Mouse (Mus musculus) lung, adult 18-20 months (tissue): ENCODE measurements around the gene Krt34.

Experiments used
- DNase-seq, 2 experiments: peaks; one replicate each; pipeline ENCODE4 v3.0.0; 2022; ENCODE audit warnings: mixed read lengths in 2 of 2

The Krt34 gene

DNA sequence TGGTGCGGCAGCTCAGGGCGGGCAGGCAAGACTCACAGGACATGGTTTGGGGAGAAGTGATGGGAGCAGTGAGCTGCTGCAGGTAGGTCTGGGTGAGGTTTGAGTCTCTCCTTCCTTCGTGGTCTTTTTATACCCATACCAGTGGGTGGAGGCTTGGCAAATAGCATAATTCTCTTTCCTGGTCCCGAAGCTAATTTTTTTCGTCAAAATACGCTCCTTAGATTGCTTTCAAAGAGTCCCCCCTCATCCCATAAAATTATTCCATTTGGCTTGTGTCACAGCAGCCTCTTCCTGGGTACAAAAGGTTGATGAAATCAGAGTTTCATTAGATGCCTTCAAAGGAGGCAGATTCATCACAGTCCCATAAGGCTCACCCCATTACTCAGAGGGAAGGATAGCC lies at the start of gene Krt34:
Gene Krt34, minus strand, starts transcription at position 101 of the 400 bp plus-strand sequence.
- no peak for DNase-seq

DNA sequence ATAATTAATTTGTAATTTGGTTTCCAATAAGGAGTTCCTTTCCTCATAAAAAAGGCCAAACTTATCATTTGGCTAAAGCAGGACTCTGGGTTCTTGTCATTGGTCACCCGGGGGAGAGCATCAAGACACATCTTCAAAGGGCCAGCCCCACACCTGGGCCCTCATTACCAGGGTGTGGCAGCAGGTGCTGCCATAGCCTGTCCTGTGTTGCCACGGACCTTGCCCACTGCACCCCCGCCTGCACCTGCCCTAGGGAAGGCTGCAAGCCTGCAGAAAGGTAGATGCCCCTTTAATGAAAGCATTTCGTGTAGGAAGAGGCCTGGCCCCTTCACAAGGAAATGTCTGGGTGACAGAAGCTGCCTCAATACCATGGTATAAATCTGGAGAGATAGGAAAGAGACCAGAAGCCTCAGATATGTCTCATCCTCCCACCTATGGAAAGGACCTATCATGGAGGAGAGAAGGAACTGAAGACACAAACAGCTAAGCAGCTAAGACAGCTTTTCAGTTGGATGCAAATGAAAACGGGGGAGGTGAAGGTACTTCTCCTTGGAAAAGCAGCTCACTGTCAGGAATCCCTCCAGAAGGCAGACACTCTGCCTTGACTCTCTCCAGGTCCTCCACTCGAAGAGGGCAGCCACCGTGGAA lies 47.1 kb upstream of the Krt34 start:
- DNase-seq: no peak

DNA sequence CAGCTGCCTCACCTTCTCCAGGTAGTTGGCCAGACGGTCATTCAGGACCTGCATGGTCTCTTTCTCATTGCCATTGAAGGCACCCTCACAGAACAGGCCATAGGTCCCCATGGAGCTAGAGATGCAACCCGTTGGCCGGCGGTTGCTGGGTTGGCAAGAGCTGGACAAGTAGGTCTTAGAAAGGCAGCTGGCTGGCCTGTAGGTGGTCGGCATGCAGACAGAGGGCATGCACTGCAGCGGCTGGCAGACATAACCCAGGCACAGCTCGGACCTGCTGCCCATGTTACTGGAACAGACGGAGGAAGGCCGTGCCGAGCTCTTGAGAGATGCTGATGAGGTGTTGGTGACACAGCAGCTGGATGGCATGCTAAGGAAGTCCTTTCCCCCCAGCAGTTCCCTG lies 46.5 kb upstream of the Krt34 start, which contains the start of gene Krt32:
Gene Krt32, minus strand, starts transcription at position 366 of the 400 bp plus-strand sequence.
- no peak for DNase-seq

DNA sequence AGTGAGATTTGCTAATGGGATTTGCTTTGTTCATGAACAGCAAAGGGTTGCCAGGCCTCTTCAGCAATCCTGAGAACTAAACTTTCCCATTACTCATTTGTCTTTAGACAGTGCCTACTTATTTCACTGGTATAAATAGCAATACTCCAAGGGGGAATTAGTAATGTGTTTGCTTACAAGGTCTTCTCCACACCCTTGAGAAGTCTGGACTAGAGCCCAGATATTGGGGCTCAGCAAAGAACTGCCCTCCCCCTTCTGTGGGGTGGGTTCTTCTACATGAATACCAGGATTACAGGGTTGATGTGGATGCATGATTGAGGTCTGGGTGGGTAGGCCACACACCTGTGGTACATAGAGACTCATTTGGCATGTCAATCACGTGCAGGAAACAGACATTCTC lies 32.5 kb upstream of the Krt34 start:
- peak in 1 of 2 experiments; percentile 37 for DNase-seq

DNA sequence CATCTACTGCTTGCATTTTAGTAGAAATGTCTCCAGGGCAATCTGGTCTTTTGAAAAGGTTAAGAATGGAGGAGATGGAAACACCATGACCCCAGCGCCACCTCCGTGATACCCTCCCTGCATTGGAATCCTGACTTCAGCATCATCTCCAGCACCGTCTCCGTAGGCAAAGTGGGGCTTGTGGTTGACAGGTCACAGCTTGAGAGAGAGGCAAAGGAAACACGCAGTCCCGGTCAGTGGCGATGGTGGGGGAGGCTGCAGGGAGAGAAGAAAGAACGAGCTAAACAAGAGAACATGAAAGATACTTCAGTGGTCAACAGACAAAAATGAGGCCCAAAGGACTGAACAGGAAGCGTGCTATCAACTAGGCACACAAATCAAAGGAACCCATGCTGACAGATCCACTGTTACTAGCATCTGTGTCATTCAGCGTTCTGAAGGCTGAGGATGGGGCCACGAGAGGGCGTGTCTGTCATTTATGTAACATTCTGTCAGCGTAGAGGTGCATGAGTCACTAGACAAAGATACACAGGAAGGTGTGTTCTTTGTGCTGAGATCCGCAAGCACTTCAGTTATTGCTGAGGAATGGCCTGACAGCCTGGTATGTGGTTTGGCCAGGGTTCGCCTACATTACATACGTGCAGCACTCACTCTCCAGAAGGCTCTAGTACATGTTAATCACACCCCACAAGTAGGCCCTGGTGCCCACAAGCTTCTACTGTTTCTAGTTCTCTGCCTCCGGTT lies 26.1 kb upstream of the Krt34 start:
- DNase-seq: peak; percentile 67 to 74

DNA sequence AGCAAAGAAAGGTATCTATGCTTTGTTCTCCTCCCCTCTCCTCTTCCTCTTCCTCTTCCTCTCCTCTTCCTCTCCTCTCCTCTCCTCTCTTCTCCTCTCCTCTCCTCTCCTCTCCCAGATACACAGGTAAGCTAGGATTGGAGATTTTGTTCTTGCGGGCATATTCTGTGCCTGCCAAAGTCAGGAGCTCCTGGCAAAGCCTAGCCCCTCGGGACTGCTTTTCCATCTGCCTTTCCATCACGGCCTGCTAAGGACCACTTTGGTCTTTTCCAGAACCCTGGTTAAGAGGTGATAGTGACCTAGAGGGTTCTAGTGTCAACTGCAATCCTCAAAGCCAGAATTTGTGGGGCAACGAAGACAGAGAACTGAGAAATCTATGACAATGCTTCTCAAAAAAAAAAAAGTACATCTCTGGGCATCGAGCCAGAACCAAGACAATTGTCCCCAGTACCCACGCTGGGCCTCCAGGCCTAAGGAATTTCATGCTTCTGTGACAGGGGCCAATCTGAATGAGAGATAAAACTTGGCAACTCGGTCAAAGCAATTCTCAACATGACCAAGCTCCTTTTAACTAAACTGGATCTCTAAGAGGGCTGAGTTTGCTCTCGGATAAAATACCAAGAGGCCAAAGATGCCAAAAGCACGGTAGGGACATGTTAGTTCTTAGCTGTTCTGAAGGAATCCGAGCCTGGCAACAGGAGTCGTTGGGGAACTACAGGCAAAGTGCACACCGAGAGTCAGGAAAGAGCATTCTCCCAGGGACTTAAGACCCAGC lies 25.1 kb upstream of the Krt34 start:
- DNase-seq: no peak

DNA sequence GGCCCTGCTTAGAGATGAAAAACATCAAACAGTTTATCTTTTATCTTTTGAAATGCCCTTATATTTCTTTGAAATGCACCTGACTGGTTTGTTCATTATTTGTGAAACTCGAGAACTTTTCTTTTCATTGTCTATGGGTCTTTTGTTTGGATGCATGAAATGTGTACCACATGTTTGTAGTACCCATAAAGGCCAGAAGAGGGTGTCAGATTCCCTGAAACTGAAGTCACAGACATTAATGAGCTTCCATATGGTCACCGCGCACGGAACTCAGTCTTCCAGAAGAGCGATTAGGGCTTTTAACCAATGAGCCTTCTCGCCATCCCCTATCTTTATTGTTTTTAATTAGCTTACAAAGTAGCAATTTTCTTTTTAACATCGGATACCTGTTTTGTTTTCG lies 17.5 kb upstream of the Krt34 start:
- DNase-seq: no peak

DNA sequence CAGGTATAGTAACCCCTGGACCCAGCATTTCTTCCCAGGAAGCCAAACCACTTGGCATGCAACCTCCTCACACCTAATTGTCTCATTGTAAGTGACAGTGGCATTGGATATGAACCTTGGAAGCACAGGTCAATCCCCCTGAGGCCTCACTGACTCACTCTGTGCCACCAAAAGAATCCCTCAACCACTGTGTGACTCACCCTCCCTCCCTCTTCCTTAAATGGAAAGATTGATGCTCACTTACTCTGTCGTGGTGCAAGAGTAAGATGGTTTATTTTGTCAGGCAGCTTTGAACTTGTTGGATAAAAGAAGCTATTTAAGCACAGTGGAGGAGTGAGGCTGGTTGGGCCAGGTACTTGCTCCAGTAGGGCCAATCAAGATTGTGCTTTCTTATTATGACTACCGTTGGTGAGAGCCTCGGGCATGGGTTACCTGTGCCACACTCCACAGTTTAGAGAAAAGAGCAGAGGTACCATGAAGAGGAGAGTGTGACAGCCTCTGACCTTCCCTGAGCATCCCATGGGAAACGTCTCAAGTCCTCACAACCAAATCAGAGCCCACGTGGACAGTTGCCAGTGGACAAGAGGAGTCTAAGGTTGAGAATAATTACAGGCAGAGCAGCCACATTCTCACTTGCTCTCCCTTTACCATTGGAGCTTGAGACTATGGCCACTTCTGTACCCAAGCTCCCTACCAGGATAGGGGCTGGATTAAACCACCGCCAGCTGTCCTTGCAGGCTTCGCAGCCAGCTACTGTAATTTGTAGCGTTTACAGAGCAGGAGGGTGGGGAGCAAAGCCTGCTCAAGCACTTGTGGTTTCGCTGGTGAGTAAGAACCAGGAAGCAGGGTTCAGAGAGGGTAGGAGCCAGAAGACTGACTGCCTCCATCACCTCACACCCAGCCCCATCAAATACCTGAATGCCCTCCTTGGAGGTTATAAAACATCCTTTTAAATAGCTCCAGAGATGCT lies 14.6 kb upstream of the Krt34 start:
- peak; percentile 8 to 34 for DNase-seq

DNA sequence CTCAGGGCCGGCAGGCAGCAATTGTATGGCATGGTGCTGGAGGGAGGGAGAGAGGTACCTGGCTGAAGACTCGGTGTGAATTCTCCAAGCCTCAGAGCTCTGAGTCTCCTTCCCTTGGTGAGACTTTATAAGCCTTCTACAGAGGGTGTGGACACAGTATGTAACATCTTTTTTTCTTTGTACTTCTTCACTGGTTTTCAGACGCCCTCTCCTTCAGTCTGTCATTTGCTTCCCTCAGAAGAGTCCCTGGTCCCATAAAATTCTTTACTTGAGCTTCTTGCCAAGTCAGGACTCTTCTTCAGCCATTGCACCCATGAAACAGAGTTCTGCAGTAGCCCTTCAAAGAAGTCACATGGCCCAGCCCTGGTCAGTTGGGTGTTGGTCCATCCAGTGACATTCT lies 9.1 kb upstream of the Krt34 start, which contains the start of gene Krt31:
Gene Krt31, minus strand, starts transcription at position 101 of the 400 bp plus-strand sequence.
- no peak for DNase-seq

DNA sequence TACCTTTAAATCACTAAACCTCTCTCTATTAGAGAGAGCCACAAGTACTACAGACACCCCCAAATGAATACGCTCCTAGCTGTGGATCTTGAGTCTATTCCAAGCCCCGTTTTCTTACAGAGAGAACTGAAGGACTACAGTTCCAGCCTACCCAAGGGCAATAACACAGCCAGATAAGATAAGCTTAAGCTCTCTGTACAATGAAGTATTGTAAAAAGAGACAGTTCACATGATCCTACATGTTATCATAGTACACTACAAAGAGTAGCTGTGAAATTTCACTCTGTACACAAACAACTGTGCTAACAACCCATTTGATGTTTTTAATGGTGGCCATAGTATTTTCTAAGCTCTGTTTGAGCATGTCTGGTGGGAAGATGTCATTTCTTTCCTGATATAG lies 5.8 kb upstream of the Krt34 start:
- DNase-seq: no peak

DNA sequence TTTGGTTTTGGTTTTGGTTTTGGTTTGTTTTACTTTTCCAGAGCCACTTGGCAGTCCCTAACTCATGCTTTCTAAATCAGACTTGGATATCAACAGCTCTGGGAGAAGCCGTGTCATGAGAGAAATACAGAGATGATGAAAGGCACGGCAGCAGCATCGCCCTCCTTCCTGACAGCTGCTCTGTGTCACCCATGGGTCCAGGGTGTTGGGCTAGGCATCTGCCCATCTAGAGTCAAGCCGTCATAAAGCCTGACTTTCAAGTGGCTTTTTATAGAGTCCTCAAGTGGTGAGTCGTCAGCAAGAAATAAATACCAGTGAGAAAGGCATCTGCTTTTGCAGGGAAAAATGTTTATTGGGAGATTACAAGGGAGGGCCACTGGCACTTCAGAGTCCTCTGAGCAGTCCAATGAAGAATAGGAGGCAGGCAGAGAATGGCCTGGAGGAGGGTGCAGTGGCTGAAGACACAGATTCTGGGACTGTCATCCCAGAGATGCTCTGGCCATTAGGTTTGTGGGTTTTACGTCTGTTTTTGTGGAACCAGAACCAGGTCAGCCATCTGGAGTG lies 5.0 kb upstream of the Krt34 start:
- no peak for DNase-seq

DNA sequence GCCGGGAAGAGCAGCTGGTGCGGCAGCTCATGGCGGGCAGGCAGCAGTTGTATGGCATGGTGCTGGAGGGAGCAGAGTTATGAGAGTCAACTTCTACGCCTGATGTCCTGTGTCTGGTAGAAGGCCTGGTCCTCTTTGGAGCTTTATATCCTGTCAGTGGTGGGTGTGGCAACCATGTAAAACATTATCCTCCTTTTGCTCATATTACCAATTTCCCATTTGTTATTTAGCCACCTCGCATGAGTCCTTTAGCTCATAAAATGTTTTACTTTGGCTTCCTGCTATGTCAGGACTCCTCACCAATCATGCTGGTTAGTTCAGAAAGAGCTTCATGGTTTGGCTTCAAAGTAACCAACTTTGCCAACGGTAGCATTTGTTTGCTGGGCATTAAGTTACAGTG lies 11.6 kb downstream of the Krt34 start, which contains the start of gene Krt33b:
Gene Krt33b, minus strand, starts transcription at position 101 of the 400 bp plus-strand sequence.
- DNase-seq: no peak

DNA sequence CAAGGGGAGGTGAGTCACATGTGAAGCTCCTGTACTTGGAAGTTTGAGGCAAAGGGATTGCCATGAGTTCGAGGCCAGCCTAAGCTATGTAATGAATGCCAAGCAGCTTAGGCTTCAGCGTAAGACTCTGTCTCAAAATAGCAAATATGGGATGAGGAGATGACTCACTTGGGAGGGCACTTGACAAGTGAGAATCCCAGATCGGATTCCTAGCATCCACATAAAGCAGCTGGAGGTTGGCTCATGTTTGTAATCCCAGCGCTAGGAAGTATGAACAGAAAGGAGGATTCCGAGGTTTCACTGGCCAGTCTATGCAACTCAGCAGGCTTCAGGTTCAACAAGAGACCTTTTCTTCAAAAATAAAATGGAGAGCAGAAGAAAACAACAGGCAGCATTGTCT lies 19.9 kb downstream of the Krt34 start:
- no peak for DNase-seq

DNA sequence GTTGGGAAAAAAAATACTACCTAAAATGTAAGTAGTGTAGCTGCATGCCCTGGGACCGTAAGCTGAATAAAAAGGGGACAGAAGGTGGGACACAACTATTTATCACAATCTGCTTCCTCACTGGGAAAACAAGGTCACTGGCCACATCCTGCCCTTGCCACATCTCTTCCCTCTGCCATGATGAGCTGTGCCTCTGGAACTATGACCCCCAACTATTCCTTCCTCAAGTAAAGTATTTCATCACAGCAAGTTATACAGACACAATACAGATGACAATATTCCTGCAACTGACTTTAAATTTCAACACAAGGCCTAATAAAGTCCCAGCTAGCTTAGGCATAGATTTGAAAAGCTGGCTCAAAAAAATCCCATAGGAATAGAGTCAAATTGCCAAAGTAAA lies 21.9 kb downstream of the Krt34 start:
- no peak for DNase-seq

DNA sequence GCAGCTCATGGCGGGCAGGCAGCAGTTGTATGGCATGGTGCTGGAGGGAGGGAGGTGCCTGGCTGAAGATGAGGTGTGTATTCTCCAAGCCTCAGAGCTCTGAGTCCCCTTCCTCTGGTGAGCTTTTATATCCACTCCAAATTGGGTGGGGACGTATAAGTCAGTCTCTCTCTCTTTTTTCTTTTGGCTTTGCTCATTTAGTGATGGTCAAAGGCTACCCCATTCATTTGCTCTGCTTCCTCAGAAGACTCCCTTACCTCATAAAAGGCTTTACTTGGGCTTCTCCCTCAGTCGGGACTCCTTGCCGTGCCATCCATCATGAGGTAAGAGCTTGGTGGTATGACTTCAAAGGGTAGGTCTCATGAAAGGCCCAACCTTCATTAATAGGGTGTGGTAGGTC lies 25.2 kb downstream of the Krt34 start, which contains the start of gene Krt33a:
Gene Krt33a, minus strand, starts transcription at position 101 of the 400 bp plus-strand sequence.
- no peak for DNase-seq

DNA sequence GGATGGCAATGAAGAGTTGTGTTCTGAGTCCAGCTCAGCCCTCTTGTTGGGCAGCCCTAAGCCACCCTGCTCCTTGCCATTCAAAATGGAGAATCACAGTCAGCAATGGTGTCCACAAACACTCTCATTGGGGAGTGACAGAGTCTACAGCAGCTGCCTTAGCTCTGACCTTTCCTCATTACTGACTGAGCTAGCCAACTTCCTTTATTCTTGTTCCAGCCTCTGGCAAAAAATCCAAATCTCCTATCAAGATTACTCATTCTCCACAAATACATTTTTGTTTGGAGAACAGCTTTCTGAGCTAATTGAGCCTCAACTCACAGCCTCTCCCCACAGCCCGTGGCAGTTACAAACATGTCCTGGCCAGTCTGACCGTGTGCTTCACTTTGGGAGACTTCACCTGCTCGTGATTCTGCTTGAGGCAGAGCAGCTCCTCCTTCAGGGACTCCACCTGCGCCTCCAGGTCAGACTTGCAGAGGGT lies 27.6 kb downstream of the Krt34 start:
- DNase-seq: peak in 1 of 2 experiments; percentile 30

DNA sequence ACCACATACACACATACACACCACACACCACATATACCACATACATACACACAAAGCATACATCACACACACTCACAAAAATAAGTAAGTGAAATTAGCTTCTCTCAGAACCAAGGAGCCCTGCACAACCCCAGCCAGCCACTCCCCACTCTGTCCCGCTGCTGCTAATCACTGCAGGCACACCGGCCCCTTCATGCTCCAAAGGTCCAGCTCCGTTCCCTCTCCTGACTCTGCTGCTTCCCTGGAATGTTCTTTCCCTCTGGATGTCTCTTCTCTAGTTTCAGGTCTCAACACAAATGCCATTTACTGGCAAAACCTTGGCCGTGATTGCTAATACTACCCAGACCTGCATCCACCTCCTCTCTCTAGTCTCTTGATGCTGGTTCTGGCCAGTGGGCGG lies 30.7 kb downstream of the Krt34 start:
- DNase-seq: no peak

DNA sequence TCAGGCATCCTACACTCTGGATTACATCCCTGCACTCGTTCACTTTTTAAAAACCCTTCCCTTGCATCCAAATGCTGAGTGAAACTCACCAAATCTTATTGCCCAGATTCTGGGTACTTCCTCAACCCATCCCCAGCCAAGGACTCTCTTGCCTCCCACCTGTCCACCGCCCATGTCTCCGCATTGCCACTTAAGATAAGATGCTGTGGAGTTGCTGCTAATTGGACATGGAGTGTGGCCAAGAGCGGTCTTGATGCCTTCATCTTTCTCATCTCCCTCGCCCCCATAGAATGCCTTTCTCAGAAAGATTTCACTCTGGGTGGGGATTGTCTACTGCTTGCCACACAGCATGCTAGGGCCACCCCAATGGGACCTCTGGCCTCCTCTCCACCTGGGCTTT lies 33.0 kb downstream of the Krt34 start:
- DNase-seq: no peak

DNA sequence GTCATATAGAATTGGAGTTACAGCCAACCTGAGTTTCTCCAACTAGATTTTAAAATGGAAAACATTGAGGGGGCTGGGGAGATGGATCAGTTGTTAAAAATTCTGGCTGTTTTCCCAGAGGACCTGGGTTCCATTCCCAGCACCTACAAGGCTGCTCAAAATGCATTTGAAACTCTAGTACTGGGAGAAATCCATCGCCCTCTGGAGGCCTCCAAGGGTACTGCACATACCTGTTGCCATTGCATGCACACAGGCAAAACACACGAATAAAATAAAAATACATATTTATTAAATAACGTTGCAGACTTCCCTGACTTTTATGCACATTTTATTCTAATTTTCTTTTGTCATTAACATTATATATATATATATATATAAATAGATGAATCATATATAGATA lies 34.7 kb downstream of the Krt34 start:
- DNase-seq: no peak

DNA sequence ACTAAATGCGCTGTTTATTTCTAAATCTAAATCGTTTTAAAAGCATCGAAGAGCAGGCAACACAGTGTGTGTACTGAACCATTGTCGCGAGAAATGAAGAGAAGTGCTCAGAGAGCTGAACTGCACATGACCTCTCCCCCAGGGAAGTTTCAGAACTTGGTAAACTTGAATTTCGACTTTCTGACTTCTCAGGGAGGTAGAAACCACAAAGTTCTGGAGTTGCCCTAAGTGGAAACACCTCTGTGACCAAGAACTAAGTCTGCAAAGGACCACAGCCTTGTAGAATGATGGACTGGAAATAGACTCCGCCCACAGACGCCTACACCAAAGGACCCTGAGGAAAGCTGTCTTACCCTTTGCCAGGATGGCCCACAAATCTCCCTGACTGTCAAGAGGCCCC lies 35.4 kb downstream of the Krt34 start:
- DNase-seq: peak in 1 of 2 experiments; percentile 40

DNA sequence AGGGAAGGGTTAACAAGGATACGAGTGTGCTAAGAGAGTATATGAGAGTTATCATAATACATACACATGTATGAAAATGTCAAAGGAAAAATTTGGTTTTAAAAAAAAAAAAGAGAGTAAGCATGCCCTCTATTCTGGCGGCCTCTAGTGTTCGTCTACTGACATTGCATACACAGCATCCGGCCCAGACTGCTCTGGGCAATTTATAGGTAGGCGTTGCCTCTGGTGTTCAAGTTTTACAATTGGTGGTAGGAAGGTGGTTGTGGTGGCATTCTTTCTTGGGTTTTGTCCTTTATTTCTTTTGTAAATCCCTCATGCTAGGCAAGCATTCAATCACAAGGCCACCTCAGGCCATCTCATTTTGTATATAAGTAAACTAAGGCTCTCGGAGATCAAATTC lies 36.5 kb downstream of the Krt34 start:
- peak; percentile 32 to 66 for DNase-seq

DNA sequence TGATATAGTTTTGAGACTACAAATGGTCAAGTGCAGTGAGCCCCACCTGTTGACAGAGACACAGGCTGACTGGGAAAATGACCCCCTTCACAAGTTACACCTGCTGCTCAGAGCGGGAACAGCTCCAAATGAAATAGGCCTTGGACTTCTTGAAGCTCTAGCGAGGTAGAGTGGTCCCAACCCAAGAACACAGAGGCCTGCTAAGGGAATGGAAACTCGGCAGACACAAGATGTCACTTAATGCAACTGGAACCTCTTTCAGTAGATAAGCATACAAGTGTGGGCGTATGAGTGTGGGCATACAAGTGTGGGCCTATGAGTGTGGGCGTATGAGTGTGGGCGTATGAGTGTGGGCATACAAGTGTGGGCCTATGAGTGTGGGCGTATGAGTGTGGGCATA lies 42.3 kb downstream of the Krt34 start:
- DNase-seq: no peak
